Mouse (Mus musculus): ENCODE data around the gene Chrd.

GRCm38 (mm10) chr16:20715976-20716840, 16.7 kb upstream of the Chrd start:
- TF ChIP-seq CTCF (IDR thresholded peaks at IDR 0.05; ENCODE audit: control insufficient read depth, insufficient read depth, low read length) (no peak), POLR2A (IDR thresholded peaks at IDR 0.05; ENCODE audit: borderline replicate concordance, control insufficient read depth, low read depth, low read length) (peak; percentile 52; the same call in 1 of the 2 replicates)
